Mouse (Mus musculus) CD4-positive helper T cell, adult 2 months (primary cell): Measurements from ENCODE around the gene Gm16223.

Source experiments
- DNase-seq: peaks from one replicate; pipeline ENCODE4 v3.0.0-alpha.2; 2012; ENCODE audit warnings: low read depth, missing footprints, low spot score

Gm16223 gene

DNA sequence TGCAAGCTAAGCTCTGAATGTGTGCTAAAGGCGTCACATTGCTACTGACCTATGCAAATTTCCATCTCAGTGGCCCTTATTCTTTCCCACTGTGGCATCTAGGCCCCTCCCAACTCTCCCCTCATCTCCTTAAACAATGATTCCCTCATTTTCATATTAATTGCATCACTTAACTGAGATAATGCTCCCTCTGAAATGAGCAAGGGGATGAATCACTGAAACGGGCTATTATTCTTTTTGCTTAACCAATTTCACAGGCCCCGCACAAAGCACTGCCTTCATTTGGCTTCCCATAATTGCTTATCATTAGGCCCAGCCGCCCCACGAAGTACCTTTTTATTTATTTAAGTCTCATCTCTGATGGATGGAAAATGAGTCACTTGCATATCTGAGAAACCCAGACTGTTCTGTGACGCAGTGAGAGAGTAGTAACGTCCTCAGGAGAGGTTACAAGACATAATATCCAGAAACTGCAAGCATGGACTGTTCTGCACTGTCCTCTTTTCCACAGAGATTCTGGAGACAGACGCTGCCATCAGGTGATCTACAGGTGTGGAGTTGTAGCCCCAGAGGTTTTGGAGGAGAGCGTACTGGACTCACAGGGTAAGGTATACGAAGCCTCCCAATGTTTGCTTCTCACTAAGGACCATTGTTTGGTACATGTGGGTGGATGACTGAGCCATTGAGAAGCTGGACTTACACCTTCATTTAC, at the start of gene Gm16223:
Gene Gm16223 (plus strand): TSS at position 485 of the 712 bp plus-strand sequence.
- no peak for DNase-seq

DNA sequence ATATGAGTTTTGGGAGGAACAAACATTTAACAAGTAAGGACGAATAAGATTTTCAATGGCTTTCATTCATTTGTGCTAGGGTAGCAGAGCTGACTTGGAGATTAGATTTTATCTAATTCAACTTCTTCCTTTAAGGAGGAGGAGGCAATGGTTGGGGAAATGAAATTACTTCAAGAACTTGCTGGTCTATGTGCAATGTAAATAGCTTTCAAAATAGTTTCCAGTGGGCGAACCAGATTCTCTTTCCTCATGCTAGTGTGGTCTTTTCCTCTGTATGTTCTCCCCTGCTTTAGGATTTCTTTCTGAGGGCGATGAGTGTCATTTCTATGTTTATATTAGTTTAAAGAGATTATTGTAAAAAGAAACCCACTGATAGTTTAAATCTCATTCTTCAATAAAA, 45.7 kb upstream of the Gm16223 start:
- no peak for DNase-seq

- no peak for DNase-seq
Measured at GRCm38 (mm10) chr5:42023521-42023920, 44.2 kb upstream of the Gm16223 start.

GRCm38 (mm10) chr5:42036388-42037082, 31.2 kb upstream of the Gm16223 start:
- no peak for DNase-seq

- DNase-seq = no peak
Measured at GRCm38 (mm10) chr5:42054636-42055035, 13.1 kb upstream of the Gm16223 start.

DNA sequence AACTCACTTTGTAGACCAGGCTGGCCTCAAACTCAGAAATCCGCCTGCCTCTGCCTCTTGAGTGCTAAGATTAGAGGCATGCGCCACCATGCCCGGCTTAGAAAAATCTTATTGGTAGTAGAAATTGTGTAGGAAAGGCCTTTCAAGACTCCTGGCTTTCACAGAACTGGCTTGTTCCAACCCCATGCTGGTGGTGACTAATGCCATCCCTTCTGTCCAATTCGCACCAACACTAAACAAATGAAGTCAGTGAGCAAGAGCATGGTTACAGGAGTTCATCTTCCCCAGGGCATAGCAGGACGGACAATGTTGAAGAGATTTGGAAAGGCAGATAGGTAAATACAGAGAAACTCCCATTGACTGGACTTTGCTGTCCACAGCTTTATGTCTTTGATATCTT, 12.6 kb upstream of the Gm16223 start:
- DNase-seq = no peak

DNA sequence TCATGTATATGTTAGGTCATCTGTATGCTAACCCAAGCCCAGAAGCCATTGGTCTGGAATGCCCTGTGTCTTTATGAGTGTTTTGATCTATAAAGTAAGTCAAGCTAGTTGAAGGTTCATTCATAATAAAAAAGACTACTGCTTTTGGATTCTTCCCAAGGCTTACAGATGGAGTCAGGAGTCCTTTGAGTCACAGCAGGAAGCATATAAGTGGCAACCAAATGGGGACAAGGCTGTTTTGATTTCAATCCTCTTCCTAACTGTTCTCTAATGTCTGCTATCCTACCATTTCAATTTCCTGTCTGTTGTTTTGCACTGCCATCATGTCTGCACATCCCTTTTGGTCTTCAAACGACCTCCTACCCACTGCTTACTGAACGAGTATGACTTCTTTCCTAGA, 2.7 kb upstream of the Gm16223 start:
- no peak for DNase-seq

GRCm38 (mm10) chr5:42067075-42067474, 685 bp upstream of the Gm16223 start:
- no peak for DNase-seq

GRCm38 (mm10) chr5:42068188-42068579, 424 bp downstream of the Gm16223 start:
- DNase-seq = no peak

DNA sequence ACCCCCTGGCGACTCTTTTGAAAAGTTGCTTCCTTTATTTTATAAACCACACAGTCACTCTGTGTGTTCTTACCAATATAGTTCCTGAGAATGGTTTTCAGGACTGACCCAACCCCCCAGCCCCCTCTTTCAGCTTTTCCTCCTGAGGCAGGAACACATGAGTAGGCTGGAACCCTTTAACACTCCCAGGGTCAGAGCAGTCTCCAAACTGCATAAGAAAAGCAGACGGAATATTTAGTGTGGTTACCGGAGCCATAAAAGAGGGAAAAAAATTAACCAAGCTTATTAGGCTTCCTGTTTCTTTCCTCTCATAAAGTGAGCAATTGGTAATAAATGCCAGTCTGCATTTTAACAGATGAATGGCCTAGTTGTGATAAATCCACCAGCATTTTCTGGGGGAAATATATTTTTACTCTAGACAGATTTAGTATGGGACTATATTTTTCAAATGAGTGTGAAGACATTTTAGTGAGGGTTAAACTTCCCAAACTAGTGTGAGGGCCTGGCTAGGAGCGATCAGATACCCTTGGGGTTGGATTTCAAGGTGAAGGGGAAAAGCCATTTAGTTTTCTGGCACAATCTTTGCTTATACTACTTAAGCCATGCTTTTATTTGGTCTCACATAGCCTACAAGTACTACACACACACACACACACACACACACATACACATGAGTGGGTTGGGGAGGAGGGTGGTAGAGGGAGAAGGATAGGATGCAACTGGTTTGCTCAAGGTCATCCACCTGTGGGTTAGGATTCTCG, 49.0 kb downstream of the Gm16223 start:
- DNase-seq = no peak

DNA sequence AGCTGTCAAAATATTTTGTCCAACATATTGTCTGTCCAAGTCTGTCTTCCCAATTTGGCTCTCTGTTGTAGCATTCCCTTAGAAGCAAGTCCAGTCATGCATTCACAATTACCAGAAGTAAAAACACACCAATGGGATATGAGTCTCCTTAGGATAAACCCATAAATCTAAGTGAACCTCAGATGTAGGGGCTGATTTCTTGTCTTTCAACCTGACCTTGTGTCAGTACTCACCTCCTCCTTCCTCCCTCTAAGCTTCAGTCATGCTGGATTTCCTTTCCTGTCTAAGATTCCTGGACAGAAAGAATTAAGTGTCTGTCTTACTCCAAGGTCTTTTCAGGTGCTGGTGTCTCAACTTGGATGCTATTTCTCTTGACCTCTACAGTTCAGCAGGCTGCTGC, 57.8 kb downstream of the Gm16223 start:
- DNase-seq = no peak

GRCm38 (mm10) chr5:42155626-42156025, 87.9 kb downstream of the Gm16223 start:
- DNase-seq = no peak

DNA sequence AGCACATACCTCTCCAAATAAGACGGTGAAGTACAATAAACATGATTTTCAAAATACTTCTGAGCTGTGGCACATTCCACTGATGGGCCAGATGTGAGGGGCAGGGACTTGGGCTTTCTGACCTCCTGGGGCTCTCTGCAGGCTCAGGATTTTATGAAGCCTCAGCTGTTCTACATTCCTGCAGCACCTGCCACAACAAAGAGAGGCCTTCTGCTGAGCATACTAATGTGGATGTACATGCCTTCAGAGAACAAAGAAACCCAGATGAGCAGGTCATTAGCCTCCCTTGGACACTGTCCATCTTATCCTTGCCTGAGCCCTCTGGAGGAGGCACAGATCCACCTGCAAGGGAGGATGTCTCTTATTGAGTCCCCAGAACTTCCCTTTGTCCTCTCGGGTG, 97.0 kb downstream of the Gm16223 start:
- no peak for DNase-seq

DNA sequence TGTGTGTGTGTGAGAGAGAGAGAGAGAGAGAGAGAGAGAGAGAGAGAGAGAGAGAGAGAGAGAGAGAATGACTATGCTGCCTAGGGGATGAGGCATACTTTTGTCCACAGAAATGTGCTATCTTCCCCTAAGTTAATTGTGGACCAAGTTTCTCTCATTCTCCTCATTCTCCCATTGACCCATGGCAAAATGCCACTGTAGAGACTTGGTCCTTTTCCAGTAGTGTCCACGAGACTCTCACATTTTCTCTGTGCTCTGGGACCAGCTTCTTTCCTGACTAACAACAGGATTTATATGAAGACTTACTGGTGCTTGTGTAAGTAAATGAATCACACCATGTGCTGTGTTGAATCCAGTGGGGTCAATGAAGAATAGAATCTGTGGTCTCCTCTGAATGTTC, 98.6 kb downstream of the Gm16223 start:
- DNase-seq = no peak

GRCm38 (mm10) chr5:42168071-42168470, 100.3 kb downstream of the Gm16223 start:
- DNase-seq = no peak

DNA sequence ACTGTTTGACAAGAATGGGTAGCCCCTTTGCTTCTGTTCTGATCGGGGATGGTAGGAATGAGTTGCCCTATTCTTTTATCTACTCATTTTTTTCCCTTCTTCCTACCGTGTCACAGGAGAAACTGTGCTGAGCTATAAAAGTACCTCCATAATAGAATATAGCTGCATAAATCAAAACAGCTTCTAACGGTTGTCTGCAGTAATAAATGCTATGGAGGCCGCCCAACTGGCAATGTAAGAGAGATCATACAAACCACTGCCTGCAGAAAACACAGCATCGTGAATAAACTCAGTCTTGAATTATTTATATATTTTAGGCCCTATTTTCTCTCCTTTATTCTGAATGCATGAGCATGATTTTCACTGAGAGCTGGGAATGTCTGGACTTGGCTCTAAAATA, 101.0 kb downstream of the Gm16223 start:
- no peak for DNase-seq

DNA sequence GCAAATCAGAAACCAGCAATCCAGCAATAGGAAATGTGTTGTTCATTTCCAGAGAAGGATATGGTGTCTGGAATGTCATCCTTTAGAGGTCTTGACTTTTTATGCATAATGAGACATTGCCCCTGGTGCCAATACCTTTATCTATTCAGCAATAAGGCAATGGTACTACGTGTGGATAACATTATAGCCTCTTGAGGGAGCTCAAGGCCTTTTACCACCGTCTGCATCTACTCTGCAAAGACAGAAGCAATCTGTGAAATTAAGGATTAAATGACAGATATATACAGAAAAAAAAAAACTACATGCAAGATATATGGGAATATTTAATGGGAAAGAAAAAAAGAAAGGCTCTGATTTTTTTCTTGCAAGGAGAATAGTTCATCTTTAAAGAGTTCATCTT, 106.3 kb downstream of the Gm16223 start:
- no peak for DNase-seq

DNA sequence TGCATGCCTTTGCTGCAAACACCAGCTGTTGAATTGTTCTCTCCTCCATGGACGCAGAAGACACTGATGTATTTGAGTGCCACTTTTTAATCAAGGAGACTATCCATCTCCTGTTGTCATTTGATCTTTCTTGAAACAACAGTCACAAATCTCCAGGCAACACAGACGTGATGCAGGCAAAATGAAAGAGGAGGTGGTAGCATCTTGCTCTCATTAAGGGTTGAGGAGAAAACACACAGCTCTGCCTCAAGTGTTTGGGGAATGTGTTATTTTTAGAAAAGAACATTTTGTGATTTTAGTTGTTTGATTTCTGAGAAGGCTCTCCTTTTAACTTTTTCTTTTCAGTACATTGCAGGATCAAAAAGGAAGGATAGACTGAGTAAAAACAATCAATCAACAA, 107.7 kb downstream of the Gm16223 start:
- DNase-seq = no peak

GRCm38 (mm10) chr5:42198493-42198892, 130.7 kb downstream of the Gm16223 start:
- no peak for DNase-seq

- DNase-seq = no peak
Measured at GRCm38 (mm10) chr5:42207456-42208122, 139.8 kb downstream of the Gm16223 start.

DNA sequence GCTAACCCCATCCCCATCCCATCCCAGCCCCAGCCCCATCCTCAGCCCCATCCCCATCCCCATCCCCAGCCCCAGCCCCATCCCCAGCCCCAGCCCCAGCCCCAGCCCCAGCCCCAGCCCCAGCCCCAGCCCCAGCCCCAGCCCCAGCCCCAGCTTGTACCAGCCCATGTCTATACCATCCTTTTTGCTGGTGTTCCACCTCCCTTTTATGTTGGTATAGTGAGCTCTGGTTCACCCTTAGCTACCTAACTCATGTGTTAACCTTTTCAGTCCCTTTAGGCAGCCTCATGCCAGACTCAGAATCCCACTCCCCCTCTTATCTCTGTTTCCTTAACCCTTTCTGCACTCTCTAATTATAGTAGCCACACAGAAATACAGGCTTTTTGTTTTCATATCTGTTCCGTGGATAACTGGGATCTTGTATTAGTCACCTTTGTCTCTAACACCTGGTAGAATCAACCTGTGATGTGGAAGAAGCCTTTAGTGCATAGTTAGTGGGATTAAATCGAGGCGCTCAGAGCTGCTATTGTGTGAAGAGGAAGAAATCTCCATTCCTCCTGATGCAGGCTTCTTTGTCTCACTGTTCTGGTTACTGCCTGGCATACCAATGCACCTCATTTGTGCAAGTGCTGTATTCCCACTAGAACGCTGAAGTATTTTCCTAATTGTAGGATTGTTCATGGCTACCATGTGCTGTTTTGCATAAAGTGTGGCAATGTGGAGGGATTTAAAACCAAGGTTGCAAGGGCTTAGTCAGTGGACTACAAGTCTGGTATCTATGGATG, 144.0 kb downstream of the Gm16223 start:
- no peak for DNase-seq
